Mouse (Mus musculus): ENCODE measurements around the gene Polm. TPM values are rescaled to one million over a fixed set of nuclear protein-coding genes. Genes with fewer than 3 reads are reported as not detected.

The Polm gene
- 47.5 TPM for polyA plus RNA-seq (2021)

DNA sequence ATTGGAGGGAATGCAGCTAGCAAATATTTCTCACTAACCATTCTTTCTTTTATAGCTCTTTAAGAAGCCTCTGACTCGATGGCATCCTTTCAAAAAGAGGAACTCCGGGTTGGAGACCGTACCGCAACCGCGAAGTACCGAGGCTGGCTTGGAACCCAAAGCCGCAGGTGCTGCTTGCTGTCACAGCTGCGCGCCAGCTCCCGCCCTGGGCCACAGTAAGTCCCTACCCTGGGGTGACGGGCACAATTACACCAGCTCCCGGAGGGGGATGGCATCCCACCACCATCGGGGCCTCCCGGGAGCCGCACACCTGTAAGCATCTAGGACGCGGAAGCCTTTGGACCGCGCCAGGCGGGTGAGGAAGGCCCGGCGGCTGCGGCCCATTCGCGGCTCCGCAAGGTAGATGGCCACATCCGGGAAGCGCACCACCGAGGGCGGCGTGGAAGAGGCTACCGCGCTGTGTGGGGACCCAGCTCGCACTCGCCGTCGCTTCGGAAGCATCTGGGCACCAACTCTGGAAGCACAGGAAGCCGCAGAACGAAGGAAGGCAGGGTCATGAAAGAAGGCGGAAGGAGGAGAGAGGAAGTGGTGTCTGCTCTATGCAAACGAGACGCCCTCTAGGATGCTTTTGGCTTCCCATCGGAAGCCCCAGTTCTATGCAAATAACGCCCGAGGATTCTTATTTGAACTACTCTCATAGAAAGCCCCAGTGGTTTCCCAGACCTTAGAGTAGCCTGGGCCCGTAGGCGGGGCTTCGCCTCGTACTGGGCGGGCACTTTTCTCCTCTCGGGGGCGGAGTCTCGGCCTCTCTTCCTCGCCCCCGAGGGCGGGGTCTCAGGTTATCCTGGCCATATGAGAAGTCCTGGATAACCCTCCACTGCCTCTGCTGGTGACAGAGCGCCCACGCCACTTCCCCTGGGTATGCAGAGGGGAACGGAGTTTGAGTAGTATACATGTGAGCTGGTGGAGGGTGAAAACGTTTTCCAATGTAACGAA is at the start of gene Polm:
Gene Polm (minus strand): TSS at position 766 of the 996 bp plus-strand sequence.
- in situ Hi-C loops (cut with MboI; ENCODE audit: low pct_unique_long_range_greater_than_20kb), result no loop called here
- TF ChIP-seq CTCF (IDR thresholded peaks at IDR 0.05), result peak; percentile 90
- ChIA-PET CTCF (interaction anchor here (0.9 to 7.3 kb wide), 12 partner anchors 10 to 110 kb away, joined by 3 to 82 read pairs (median 6); partner anchors contain the start of genes Dbnl, Pgam2 and Pold2), POLR2A (interaction anchor here (0.7 to 3.5 kb wide), 9 partner anchors 12 to 53 kb away, joined by 3 to 20 read pairs (median 7); partner anchors contain the start of genes Aebp1 and Pold2)
- ATAC-seq (peak; percentile 92), DNase-seq (ENCODE audit: low read depth, low spot score) (no peak)
- no peaks in the 10 kb centered on the region for H3K27me3 ChIP-seq

DNA sequence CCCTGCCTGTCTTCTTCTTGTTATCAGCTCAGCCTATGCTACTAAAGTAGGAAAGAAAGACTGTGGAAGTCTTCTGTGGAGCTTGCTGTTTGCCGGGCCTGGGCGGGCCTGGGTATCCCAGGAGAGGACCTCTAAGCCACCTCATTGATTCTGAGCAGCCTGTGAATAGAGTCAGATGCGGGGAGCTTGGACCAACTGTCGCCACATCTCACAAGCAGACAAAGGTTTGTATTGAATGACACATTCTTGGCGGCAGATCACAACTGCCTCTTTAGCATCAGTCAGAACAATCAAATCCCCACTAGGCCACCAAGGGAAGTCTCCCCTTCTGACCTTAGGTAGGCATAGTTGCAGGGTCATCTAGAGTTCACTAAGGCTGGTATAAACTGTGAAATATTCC is 49.4 kb upstream of the Polm start:
- no peak for TF ChIP-seq CTCF (IDR thresholded peaks at IDR 0.05)
- ChIA-PET CTCF (interaction anchor here (1.3 to 4.4 kb wide), 13 partner anchors 8 to 161 kb away, joined by 3 to 82 read pairs (median 9); partner anchors contain the start of genes Pold2 and Polm), POLR2A (interaction anchor here (1.1 to 1.9 kb wide), 2 partner anchors 13 to 50 kb away, joined by 3 to 7 read pairs; no protein-coding TSS in a partner anchor)
- DNase-seq (ENCODE audit: low read depth, low spot score), result no peak
- in situ Hi-C loops (cut with MboI; ENCODE audit: low pct_unique_long_range_greater_than_20kb), result no loop called here
- no peak for ATAC-seq
- H3K27me3 ChIP-seq, result no peaks in the 10 kb centered on the region

DNA sequence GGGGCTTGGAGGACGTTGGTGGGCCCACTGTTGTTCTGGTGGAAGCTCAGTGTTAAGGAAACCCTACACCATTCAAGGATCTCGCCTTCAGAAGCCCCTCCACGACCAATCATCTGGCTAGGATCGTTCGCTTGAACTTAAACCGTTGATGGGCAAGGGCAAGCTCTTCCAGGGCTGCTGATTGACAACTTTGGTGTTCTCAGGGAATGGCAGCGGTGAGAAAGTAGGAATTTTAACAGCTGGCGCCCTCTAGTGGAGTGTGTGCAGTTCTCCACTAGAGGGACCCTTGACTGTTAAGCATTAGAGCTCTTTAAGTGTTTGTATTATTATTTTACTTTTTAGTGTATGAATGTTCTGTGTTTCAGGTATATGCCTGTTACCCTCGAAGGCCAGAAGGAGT is 48.4 kb upstream of the Polm start:
- POLR2A ChIA-PET, result interaction anchor here (1.0 to 1.9 kb wide), 5 partner anchors 10 to 51 kb away, joined by 3 to 7 read pairs (median 6); no protein-coding TSS in a partner anchor
- no peak for DNase-seq (ENCODE audit: low read depth, low spot score)
- peak; percentile 86 for TF ChIP-seq CTCF (IDR thresholded peaks at IDR 0.05)
- CTCF ChIA-PET, result interaction anchor here (0.6 to 4.4 kb wide), 31 partner anchors 9 to 160 kb away, joined by 3 to 82 read pairs (median 5); partner anchors contain the start of genes Dbnl, Pold2 and Polm
- H3K27me3 ChIP-seq, result no peaks in the 10 kb centered on the region
- peak; percentile 37 for ATAC-seq
- in situ Hi-C loops (cut with MboI; ENCODE audit: low pct_unique_long_range_greater_than_20kb), result no loop called here

DNA sequence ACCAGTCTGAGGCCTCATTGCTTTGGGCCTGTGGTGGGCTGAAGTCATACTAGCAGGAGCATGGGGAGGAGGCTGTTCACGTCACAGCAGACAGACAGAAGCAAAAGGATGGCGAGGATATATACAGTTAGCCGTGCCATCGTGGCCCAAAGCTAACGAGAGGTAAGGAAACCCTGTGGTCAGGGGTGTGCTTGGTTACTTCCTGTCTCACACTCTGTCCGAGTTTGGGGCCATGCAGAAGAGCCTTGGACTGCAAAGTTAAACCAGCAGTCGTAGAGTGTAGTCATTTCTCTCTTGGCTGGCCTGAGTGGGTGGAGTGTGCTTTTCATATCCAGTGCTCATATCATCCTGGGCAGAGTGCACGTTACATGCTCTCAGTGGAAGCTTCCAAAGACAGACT is 44.7 kb upstream of the Polm start:
- POLR2A ChIA-PET, result interaction anchor here (1.2 kb wide), 1 partner anchor 30 kb away, joined by 5 read pairs; no protein-coding TSS in a partner anchor
- no peak for DNase-seq (ENCODE audit: low read depth, low spot score)
- in situ Hi-C loops (cut with MboI; ENCODE audit: low pct_unique_long_range_greater_than_20kb), result loop anchor here (5.0 kb wide), 1 partner anchor 35 kb away; no protein-coding TSS in a partner anchor
- CTCF ChIA-PET, result interaction anchor here (1.1 to 2.2 kb wide), 4 partner anchors 31 to 91 kb away, joined by 3 to 6 read pairs (median 5); no protein-coding TSS in a partner anchor
- no peak for ATAC-seq
- H3K27me3 ChIP-seq, result no peaks in the 10 kb centered on the region
- TF ChIP-seq CTCF (IDR thresholded peaks at IDR 0.05), result no peak

DNA sequence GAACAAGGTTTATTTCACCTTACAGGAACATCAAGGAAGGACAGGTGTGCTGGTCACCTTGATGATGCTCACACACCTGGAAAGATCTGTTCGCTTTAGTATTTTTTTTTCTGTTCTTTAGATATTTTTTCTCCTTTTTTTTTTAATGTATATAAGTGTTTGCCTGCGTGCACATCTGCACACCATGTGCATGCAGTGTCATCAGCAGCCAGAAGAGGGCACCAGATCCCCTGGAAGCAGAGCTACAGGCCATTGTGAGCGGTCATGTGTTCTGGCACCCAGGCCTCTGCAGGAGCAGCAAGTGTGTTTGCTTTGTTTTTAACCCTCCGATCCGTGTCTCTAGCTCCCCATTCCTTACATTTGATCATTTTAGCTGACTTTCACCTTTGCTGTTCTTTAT is 42.1 kb upstream of the Polm start:
- POLR2A ChIA-PET, result interaction anchor here (3.5 kb wide), 1 partner anchor 43 kb away, joined by 20 read pairs; the partner anchor contains the start of gene Polm
- H3K27me3 ChIP-seq, result no peaks in the 10 kb centered on the region
- DNase-seq (ENCODE audit: low read depth, low spot score) (no peak), ATAC-seq (no peak)
- CTCF ChIA-PET, result interaction anchor here (0.6 to 3.3 kb wide), 12 partner anchors 9 to 92 kb away, joined by 3 to 19 read pairs (median 3); partner anchors contain the start of gene Dbnl
- in situ Hi-C loops (cut with MboI; ENCODE audit: low pct_unique_long_range_greater_than_20kb), result loop anchor here (5.0 kb wide), 1 partner anchor 33 kb away; no protein-coding TSS in a partner anchor
- no peak for TF ChIP-seq CTCF (IDR thresholded peaks at IDR 0.05)

DNA sequence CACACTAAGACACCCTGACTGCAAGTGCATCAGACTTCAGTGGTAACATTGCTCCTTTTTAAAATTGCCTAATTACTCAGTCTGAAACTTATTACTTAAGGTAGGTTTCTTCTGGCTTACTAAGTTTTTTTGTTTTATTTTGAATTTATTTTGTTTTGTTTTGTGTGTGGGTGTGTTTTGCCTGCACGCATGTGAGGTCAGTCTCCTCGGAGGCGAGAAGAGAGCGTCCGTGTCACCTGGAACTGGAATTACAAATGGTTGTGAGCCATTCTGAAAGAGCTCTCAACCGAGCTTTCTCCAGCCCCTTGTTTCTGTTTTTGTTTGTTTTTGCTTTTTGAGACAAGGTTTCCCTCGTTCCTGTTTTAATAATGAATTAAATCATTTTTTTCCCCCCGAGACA is 40.8 kb upstream of the Polm start:
- POLR2A ChIA-PET, result interaction anchor here (1.1 to 3.6 kb wide), 7 partner anchors 10 to 75 kb away, joined by 3 to 20 read pairs (median 4); partner anchors contain the start of gene Polm
- no peaks in the 10 kb centered on the region for H3K27me3 ChIP-seq
- no peak for DNase-seq (ENCODE audit: low read depth, low spot score)
- TF ChIP-seq CTCF (IDR thresholded peaks at IDR 0.05), result no peak
- no peak for ATAC-seq
- in situ Hi-C loops (cut with MboI; ENCODE audit: low pct_unique_long_range_greater_than_20kb), result no loop called here
- CTCF ChIA-PET, result interaction anchor here (1.4 to 5.1 kb wide), 5 partner anchors 8 to 91 kb away, joined by 3 to 26 read pairs (median 15); partner anchors contain the start of gene Dbnl

DNA sequence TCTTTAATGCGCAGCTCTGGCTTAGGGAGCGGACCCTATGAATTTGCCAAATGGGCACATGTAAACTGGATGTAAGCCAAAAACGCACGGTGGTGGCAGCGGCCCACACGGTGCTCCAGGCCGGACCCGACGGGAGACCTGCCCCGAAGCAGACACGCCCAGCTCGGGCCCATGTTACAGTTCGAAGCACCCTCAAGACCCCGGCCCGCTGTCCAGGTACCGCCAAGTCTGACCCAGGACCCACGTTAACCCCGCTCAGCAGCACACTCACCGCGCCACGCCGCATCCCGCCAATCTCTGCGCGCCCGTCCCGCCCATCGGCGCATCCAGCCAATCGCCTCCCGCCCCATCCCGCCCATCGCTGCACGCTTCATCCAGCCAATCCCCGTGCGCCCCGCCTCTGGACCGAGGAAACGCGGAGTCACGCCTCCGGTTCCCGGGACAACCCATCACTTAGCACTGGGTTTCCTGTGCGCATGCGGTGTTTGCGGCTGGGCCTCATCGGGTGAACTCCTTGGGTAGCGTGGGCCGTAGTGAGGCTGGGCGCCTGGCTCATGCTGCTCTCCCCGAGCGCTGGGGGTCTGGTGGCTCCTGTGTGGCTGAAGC is 40.2 kb upstream of the Polm start, which contains the start of gene Pold2:
Gene Pold2 (minus strand): TSS at position 372 of the 606 bp plus-strand sequence.
- in situ Hi-C loops (cut with MboI; ENCODE audit: low pct_unique_long_range_greater_than_20kb), result no loop called here
- peak; percentile 96 for ATAC-seq
- CTCF ChIA-PET, result interaction anchor here (0.9 to 5.1 kb wide), 7 partner anchors 8 to 42 kb away, joined by 3 to 26 read pairs (median 15); no protein-coding TSS in a partner anchor
- no peak for TF ChIP-seq CTCF (IDR thresholded peaks at IDR 0.05)
- POLR2A ChIA-PET, result interaction anchor here (0.6 to 3.6 kb wide), 11 partner anchors 9 to 913 kb away, joined by 3 to 20 read pairs (median 5); partner anchors contain the start of gene Polm
- no peaks in the 10 kb centered on the region for H3K27me3 ChIP-seq
- peak; percentile 92 for DNase-seq (ENCODE audit: low read depth, low spot score)

DNA sequence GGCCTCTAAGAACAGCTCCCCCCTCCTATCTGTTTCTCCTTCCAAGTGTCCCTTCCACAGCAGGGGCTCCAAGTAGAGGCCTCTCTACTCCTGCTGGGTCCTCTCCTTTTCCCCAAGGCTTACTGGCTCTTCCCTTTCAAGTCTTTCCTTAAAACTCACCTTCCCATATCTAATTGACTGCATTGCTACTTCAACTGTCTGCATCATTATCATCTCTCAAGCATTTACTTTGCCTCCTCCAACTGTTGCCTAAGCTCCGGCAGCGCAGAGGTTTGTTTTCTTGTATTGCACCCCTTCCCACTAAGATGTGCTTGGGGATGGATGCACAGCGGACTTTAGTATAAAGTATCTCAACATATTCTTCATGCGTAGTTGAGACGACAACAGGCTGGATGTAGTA is 39.6 kb upstream of the Polm start:
- CTCF ChIA-PET, result interaction anchor here (0.9 to 5.1 kb wide), 6 partner anchors 9 to 41 kb away, joined by 3 to 26 read pairs (median 10); no protein-coding TSS in a partner anchor
- in situ Hi-C loops (cut with MboI; ENCODE audit: low pct_unique_long_range_greater_than_20kb), result no loop called here
- no peaks in the 10 kb centered on the region for H3K27me3 ChIP-seq
- ATAC-seq, result no peak
- TF ChIP-seq CTCF (IDR thresholded peaks at IDR 0.05), result no peak
- DNase-seq (ENCODE audit: low read depth, low spot score), result no peak
- POLR2A ChIA-PET, result interaction anchor here (0.6 to 3.6 kb wide), 8 partner anchors 11 to 913 kb away, joined by 3 to 20 read pairs (median 7); partner anchors contain the start of gene Polm

DNA sequence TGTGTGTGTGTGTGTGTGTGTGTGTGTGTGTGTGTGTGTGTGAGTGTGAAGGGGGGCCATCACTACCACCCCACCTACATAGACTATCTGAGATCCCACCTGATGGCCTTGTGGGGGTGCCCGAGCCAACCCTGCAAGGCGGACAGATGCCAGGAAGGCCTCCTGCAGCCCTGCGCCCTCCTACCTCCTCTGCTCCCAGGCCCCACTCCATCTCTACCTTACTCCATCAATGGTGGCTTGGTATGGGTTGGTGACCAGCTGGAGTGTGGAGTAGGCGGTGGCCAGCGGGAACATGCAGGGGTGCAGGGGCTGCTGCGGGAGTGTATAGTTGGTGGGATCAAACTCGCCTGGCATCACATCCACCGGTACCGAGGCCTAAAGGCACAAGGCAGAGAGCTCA is 35.4 kb upstream of the Polm start:
- ATAC-seq (no peak), DNase-seq (ENCODE audit: low read depth, low spot score) (no peak)
- ChIA-PET POLR2A (no interaction called here), CTCF (interaction anchor here (1.0 to 1.5 kb wide), 3 partner anchors 13 to 37 kb away, joined by 3 to 4 read pairs (median 4); no protein-coding TSS in a partner anchor)
- in situ Hi-C loops (cut with MboI; ENCODE audit: low pct_unique_long_range_greater_than_20kb), result loop anchor here (25.0 kb wide), 1 partner anchor 1586 kb away; no protein-coding TSS in a partner anchor
- TF ChIP-seq CTCF (IDR thresholded peaks at IDR 0.05), result no peak
- H3K27me3 ChIP-seq, result no peaks in the 10 kb centered on the region
